Mouse (Mus musculus): ENCODE measurements around the gene Urm1. TPM values are rescaled to one million over a fixed set of nuclear protein-coding genes. Genes with fewer than 3 reads are reported as not detected.
"Not testable (repeated sequence)": the region's sequence is repeated elsewhere in the genome, so short reads cannot be mapped to it uniquely, and the experiment has no call there.

The Urm1 gene
- 10 to 100 TPM; 54.4 to 63.1 (median 58.9) TPM for total RNA-seq (2022)

DNA sequence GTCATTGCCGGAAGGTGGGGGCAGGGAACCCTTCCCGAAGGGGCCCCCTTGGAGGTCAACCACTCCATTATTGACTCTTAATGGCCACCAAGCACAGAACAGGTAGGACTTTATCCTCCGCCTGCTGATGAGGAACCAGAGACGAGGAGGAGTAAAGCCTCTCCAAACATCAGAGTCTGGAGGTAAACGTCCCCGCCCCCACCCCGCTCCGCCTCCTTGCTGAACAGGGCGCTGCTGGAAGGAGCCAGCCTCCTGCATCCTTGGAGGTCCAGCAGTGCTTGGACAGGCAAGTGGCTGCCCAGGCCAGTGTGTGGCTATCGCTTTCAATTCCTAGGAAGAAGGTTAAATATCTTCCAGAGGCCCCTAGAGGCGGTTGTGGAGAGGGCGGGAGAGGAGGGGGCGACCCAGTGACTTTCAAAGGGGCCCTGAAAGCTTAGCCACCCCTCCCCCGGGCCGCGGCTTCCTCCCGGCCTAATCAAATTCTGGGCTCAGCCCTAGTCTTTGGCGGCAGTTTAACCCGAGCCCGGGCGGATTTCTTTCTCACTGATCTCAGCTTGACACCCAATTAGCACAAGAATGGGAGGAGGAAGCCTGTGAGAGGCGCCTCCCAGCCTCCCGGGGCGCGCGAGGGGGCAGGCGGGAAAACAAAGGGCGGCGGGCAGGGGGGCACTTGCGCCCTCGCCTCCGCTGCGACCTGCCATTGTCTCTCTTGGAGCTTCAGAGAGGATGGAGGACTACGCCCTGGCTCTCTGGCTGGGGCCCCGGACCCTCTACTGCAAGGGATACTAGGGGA, at the start of gene Urm1:
Gene Urm1 (plus strand): TSS at position 51 of the 793 bp plus-strand sequence.
- peak; percentile 63 to 69 for DNase-seq (ENCODE audit: low spot score in 2 of 2)

DNA sequence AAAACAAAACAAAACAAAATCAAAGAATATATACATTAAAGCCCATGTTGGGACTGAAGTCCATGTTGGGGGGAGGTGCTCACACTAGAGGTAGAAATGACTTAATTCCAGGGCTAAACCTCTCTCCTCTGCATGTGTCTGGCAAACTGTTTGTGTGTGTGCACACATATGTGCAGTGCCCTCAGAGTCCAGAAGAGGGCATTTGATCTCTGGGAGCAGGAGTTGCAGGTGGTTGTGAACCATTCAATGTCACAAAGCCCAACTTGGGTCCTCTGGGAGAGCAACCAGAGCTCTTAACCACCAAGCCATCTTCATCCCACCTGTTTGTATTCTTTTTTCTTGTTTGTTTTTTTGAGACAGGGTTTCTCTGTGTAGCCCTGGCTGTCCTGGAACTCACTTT, 49.7 kb upstream of the Urm1 start:
- DNase-seq (ENCODE audit: low spot score in 2 of 2), result no peak

DNA sequence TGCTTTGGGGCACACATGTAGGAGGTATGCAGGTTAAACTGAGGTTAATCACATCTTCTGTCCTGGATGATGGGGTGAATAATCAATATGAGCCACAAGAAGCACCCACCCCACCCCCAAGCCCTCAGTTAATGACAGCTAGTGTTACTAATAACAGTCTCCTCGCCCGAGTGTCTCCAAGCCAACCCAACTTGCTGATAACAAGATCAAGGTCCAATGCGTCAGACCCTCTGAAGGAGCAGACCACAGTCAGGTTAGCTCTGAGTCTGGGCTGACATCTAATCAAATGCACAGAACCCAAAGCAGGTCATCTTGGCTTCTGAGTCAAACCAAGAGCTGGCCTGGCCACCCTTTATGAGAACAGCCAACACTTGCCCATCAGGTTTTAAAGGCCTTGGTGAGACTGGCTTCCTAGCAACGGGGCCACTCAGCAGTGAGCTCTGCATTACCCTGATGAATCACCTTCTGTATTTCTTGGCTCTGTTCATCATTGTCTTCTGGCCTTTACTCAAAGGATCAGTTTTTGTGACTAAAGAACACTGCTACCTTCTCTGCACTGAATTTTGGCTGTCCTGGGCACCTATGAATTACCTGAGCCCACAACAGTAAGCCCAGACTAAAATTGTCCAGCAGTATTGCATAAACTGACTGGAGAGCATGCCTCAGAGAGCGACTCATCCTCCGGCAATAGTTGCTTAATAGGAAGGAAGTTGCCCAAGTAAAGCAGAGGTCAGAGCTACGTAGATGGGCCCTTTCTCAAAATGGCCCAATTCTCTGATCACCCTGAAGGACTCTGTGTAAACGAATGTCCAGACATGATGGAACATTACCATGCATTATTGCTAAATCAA, 48.0 kb upstream of the Urm1 start:
- DNase-seq (ENCODE audit: low spot score in 2 of 2), result no peak

DNA sequence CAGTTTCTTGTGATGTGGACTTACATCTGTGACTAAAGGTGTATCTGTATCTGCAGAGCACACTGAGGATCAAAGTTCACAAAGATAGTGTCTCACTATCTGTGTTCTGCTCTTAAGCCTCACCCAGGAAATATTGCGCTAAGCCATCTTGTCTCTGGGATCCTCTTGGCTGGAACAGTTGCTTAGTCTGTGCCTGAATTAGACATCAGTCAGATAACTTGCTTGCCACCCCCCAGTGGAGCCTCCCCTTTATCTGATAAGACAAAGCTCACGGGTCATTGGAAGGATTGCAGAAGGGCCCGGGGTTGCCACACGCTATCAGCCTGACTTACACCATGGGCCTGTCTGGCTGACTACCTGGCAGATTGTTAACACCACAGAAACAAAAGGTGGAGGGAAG, 46.6 kb upstream of the Urm1 start:
- no peak for DNase-seq (ENCODE audit: low spot score in 2 of 2)

DNA sequence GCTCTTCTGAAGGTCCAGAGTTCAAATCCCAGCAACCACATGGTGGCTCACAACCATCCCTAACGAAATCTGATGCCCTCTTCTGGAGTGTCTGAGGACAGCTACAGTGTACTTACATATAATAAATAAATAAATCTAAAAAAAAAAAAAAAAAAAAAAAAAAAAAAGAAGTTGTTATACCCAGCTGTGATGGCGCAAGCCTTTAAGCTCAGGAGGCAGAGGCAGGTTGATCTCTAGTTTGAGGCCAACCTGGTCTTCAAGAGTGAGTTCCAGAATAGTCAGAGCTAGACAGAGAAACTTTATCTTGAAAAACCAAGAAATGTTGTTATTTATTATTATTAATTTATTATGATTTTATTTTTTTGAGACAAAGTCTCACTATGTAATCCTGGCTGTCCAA, 38.6 kb upstream of the Urm1 start:
- not testable (repeated sequence) for DNase-seq (ENCODE audit: low spot score in 2 of 2)

DNA sequence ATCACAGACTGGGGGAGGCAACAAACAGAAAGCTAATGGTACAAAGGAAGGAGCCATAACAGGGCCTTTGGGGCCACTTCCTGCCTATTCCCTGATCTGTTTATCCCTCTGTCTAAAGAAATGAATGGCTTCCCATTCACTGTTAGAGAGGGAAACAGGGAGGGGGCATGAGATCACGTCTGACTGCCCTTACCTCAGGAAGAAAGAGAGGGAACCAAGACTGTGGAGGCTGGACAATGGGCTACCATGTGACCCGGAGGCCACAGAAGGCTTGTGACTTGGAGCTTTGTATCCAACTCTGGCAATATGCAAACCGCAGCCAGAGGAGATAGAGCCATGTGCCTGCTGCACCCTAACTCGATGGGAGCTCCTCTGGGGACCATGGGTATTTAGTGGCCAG, 35.6 kb upstream of the Urm1 start:
- DNase-seq (ENCODE audit: low spot score in 2 of 2), result no peak

DNA sequence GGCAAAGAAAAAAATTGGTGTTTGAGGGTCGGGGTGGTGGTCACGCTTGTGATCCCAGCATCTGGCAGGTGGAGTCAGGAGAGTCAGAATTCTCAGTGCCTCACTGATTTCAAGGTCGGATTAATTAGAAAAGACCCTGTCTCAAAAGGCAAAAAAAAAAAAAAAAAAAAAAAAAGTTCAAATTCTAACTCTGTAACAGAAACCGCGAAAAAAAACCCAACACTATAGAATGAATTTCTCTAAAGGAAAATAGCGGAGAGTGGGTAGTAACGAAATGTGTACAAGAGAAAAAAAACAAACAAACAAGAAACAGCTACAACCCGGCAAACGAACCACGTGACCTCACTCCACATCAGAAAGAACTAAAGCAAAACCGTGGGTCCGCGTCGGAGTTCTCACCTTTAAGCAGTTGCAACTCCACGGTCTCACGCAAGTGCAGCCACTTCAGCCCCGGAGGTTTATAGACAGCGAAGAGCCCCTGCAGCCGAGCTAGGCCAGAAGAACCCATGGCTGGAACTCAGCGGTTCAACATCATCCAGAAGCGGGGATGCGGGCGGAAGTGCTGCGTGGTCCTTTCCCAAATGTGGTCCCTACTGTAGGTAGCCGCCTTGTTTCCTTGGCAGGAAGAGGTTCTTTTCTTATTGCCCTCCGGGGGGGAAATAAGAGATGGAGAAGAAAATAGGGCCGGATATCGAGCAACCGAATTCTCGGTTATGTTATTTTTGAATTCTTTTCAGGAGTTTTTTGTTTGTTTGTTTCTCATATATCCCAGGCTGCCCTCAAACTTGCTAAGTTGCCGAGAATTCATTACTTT, 32.6 kb upstream of the Urm1 start, which contains the start of gene Coq4:
Gene Coq4 (plus strand): TSS at position 390 of the 814 bp plus-strand sequence.
- DNase-seq (ENCODE audit: low spot score in 2 of 2), result peak; percentile 88 to 91

DNA sequence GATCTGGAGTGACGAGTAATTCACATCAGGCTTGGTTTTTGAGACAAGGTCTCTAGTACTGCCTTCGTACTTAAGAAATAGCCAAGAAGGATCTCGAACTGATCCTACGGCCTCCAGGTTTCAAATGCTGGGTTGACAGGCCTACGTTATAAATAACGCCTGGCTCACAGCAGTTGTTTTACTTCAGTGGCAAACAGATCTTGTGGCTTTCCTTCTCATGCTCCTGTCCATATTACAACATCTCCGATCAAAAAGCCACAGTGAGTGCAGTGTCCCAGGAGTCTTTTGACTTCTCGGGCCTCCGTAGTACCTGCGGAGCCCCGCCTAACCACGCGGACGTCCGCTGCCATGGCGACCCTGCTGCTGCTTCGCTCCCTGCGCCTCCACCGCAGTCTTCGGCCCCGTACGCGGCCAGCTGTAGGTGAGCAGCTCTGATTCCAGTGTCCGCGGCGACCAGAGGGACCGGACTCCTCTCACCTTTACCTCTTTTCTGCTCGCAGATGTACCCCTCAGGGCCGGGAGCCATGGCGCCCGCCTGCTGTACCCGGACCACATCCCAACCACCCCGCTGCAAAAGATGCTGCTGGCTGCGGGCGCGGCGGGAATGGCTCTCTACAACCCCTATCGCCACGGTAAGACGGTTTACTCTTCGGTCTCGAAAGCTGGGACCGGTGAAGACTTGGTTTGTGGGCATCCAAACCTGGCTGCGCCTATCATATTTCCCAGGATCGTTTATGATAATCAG, 31.8 kb upstream of the Urm1 start, which contains the start of gene Trub2:
Gene Trub2 (minus strand): TSS at position 566 of the 745 bp plus-strand sequence.
- DNase-seq (ENCODE audit: low spot score in 2 of 2), result peak; percentile 78 to 85

DNA sequence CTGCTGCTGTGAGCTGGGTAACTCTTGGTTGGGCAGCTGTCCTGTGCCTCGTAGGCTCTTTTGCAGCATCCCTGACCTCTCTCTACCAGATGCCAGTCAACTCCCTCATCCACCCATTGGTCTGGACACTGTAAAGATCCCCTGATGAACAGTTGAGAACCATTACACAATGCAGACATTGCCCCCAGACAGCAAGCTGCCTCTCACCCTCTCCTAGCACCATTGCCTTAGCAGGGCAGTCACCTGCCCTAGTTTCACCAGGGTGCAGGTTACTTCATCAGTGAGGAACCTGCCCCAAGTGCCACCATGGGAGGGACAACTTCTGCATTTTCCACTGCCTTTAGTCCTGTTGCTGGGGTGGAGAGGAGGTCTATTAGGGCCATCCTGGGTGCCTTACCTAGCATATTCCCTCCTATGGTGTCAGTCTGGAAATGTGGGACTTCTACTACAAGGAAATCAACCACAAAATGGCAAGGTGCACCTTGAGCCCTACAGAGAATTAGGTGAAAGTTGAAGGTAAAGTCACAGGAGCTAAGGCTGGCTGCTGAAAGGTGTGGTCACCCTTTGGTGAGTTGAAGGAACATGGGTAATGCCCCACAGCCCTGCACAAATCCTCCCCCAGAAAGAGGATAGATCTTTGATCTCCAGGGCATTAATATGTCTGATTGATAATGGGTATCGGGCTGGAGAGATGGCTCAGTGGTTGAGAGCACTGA, 26.9 kb upstream of the Urm1 start:
- no peak for DNase-seq (ENCODE audit: low spot score in 2 of 2)

DNA sequence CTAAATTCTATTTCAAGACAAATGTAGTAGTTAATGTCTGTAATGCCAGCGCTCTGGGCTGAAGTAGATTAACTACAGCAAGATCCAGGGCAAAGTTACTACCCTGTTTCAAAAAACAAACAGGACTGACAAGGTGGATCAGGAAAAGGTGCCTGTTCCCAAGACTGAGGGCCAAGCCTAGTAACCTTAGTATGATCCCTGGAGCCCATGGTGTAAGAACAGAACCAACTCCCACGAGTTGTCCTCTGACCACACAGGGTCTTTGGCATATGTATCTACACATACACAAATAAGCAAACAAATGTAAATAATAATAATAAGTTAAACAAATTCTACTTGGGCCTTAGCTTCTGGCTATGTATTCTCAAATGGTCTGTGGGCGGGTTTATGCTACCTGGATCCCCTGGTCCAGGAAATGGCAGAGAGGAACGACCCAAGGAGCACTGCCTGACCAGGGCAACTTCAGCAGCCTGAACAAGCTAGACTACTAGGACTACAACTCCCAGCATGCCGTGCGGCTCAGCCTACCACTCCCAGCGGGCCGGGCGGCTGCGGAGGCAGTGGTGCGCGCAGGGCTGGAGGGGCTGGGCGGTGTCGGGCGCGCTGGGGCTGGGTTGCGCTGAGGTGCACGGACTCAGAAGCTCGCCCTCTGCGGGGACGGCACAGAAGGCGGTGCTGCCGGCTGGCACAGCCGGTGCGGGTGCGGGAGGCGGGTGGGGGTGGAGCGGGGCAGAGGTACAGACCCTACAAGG, 17.6 kb upstream of the Urm1 start, which contains the start of gene Slc27a4:
Gene Slc27a4 (plus strand): TSS at position 560 of the 752 bp plus-strand sequence.
- peak; percentile 93 to 94 for DNase-seq (ENCODE audit: low spot score in 2 of 2)

DNA sequence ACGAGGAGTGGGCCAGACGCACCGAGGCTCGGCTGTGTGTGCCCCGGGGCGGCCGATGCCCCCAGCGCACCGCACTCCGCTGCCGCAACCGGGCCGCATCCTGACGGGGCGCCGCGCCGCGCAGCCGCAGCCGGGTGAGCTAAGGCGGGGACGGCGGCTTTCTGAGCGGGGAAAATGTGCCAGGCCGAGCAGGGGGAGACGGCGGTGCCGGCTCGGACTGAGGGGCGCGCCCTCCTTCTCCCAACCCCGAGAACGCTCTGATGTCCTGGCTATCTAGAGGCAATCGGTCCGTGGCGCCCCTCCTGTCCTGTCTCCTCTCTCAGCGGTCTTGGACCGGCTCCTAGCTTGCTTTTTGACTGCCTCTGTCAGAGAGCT, 17.1 kb upstream of the Urm1 start:
- no peak for DNase-seq (ENCODE audit: low spot score in 2 of 2)

DNA sequence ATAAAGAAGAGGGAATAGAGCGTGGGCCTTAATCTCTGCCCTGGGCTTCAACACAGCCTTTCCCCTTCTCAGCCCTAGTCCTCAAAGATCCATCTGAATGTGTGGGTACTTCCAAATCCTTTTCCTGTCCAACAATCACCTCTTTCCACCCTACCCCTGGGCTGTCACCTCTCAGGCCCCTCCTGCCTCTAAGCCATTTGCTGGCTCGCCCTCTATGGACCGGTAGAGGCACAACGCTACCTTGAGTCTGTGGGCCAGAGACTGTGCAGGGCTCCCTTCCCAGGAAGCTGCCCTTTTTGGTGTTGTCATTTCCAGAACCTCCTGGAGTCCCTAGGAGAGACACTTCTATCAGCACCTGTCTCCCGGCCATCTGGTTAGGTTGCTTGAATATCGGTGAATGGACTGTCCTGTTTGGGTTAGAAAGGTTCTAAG, 16.5 kb upstream of the Urm1 start:
- DNase-seq (ENCODE audit: low spot score in 2 of 2), result no peak

DNA sequence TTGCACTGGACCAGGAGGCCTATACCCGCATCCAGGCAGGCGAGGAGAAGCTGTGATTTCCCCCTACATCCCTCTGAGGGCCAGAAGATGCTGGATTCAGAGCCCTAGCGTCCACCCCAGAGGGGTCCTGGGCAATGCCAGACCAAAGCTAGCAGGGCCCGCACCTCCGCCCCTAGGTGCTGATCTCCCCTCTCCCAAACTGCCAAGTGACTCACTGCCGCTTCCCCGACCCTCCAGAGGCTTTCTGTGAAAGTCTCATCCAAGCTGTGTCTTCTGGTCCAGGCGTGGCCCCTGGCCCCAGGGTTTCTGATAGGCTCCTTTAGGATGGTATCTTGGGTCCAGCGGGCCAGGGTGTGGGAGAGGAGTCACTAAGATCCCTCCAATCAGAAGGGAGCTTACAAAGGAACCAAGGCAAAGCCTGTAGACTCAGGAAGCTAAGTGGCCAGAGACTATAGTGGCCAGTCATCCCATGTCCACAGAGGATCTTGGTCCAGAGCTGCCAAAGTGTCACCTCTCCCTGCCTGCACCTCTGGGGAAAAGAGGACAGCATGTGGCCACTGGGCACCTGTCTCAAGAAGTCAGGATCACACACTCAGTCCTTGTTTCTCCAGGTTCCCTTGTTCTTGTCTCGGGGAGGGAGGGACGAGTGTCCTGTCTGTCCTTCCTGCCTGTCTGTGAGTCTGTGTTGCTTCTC, 4.0 kb upstream of the Urm1 start:
- no peak for DNase-seq (ENCODE audit: low spot score in 2 of 2)

DNA sequence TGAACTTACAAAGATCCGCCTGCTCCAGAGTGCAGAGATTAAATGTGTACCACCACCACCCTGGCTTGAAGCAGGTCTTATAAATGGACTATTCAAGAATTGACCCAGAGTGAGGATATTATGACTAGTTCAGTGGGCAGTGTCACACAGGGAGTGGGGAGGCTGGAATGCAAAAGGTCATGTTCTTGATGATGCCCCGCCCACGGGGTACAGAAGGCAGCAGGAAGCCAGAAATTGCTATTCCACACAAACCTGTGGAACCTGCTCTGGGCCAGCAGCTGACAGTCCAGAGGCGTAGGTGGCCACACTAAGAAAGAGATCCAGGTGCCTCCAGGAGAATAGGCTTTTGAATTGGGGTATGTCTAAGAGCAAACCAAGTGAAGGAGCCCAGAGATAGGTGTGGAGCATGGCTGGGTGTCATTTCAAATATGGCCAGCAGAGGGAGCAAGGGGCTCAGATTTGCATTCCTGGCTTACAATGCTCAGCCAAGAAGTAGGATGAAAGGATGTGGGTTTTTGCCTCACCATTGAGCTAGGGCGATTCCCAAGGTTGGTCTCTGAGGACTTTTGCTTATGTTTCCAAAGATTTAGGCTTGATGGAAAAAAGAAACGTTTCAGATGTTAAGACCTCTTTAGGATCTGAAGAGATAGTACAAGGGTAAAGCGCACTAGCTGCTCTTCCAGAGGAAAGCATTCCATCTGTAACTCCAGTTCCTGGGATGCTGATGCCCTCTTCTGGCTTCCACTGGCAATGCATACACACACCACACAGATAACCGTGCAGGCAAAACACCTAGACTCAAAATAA, 2.2 kb upstream of the Urm1 start:
- peak; percentile 79 to 93 for DNase-seq (ENCODE audit: low spot score in 2 of 2)

DNA sequence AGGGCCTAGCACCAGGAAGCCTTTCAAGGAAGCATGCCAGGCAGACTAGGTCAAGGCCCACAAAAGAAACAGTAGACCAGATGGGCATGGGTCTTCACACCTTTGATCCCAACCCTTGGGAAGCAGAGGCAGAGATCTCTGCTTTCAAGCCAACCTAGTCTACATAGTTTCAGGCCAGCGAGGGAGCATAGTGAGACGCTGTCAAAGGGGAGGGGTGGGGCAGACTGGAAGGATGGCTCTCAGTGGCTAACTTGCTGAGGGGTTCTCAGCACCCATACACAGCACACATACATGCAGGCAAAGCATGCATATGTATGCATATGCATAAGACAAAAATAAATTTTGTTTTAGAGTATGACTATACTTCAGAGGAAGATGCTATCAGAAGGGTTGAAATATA, 512 bp upstream of the Urm1 start:
- DNase-seq (ENCODE audit: low spot score in 2 of 2), result no peak

DNA sequence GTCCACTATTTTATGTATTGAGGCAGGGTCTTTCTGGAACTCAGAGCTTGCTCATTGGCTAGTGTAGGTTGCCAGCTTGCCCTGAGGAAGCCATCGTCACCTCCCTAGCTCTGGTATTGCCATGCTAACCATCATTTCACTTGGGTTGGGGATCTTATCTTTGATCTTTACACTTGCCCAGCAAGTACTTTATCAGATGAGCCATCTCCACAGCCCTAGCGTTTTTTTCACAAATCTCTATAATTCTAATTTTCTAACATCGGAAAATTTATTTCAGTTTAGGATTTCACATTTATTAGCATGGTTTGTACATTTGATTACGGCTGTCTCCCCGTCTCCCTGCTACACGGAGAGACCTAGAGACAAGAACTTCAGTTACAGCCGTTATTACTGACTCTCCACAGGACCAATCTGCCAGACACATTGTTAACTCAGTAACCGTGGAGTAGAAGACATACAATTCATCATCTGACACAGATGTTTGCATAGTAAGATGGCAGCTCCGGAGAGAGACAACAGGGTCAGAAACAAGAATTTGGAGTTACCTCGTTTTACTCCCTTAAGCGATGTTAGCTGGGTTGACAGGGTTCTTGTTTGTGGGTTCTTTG, 6.5 kb downstream of the Urm1 start:
- no peak for DNase-seq (ENCODE audit: low spot score in 2 of 2)
